Mouse (Mus musculus): Measurements from ENCODE around the gene Fanci. TPM values are rescaled to one million over a fixed set of nuclear protein-coding genes. Genes with fewer than 3 reads are reported as not detected.

Fanci gene
- polyA plus RNA-seq, 1 experiment = 7.3 TPM

GRCm38 (mm10) chr7:79395186-79395585 is 3.5 kb downstream of the Fanci start:
- Histone ChIP-seq H3K36me3 (ENCODE audit: control insufficient read depth, insufficient read depth, low read length) (no peaks in the 10 kb centered on the region), H3K4me3 (ENCODE audit: control insufficient read depth, low read depth, low read length) (no peak overlapping the region), H3K27ac (ENCODE audit: control insufficient read depth, insufficient read depth, low read depth, low read length) (no peak overlapping the region), H3K4me1 (ENCODE audit: control insufficient read depth, insufficient read depth, low read length) (peaks cover 9% of the 10 kb centered on the region), H3K27me3 (ENCODE audit: control insufficient read depth, insufficient read depth, low read length) (no peaks in the 10 kb centered on the region)
- TF ChIP-seq CTCF (IDR thresholded peaks at IDR 0.05; ENCODE audit: control insufficient read depth, insufficient read depth, insufficient replicate concordance, low read depth, low read length) = no peak
- TF ChIP-seq POLR2A (IDR thresholded peaks at IDR 0.05; ENCODE audit: control insufficient read depth, low read depth, low read length) = no peak

- H3K4me3 ChIP-seq (ENCODE audit: control insufficient read depth, low read depth, low read length) = no peak overlapping the region
- TF ChIP-seq POLR2A (IDR thresholded peaks at IDR 0.05; ENCODE audit: control insufficient read depth, low read depth, low read length) (no peak), CTCF (IDR thresholded peaks at IDR 0.05; ENCODE audit: control insufficient read depth, insufficient read depth, insufficient replicate concordance, low read depth, low read length) (no peak)
- no peak overlapping the region for H3K27ac ChIP-seq (ENCODE audit: control insufficient read depth, insufficient read depth, low read depth, low read length)
Measured at GRCm38 (mm10) chr7:79397446-79397963, 5.8 kb downstream of the Fanci start.

GRCm38 (mm10) chr7:79398426-79398825 is 6.7 kb downstream of the Fanci start:
- TF ChIP-seq POLR2A (IDR thresholded peaks at IDR 0.05; ENCODE audit: control insufficient read depth, low read depth, low read length) (no peak), CTCF (IDR thresholded peaks at IDR 0.05; ENCODE audit: control insufficient read depth, insufficient read depth, insufficient replicate concordance, low read depth, low read length) (no peak)
- Histone ChIP-seq H3K27me3 (ENCODE audit: control insufficient read depth, insufficient read depth, low read length) (no peaks in the 10 kb centered on the region), H3K4me1 (ENCODE audit: control insufficient read depth, insufficient read depth, low read length) (no peaks in the 10 kb centered on the region), H3K36me3 (ENCODE audit: control insufficient read depth, insufficient read depth, low read length) (no peaks in the 10 kb centered on the region), H3K4me3 (ENCODE audit: control insufficient read depth, low read depth, low read length) (no peak overlapping the region), H3K27ac (ENCODE audit: control insufficient read depth, insufficient read depth, low read depth, low read length) (no peak overlapping the region)

More at GRCm38 (mm10) chr7:79397446-79397963, 5.8 kb downstream of the Fanci start:
- Histone ChIP-seq H3K27me3 (ENCODE audit: control insufficient read depth, insufficient read depth, low read length) (no peaks in the 10 kb centered on the region), H3K36me3 (ENCODE audit: control insufficient read depth, insufficient read depth, low read length) (no peaks in the 10 kb centered on the region), H3K4me1 (ENCODE audit: control insufficient read depth, insufficient read depth, low read length) (peaks cover 5% of the 10 kb centered on the region)

- Histone ChIP-seq H3K27ac (ENCODE audit: control insufficient read depth, insufficient read depth, low read depth, low read length) (no peak overlapping the region), H3K4me3 (ENCODE audit: control insufficient read depth, low read depth, low read length) (no peak overlapping the region), H3K36me3 (ENCODE audit: control insufficient read depth, insufficient read depth, low read length) (no peaks in the 10 kb centered on the region), H3K27me3 (ENCODE audit: control insufficient read depth, insufficient read depth, low read length) (no peaks in the 10 kb centered on the region), H3K4me1 (ENCODE audit: control insufficient read depth, insufficient read depth, low read length) (no peaks in the 10 kb centered on the region)
- no peak for TF ChIP-seq POLR2A (IDR thresholded peaks at IDR 0.05; ENCODE audit: control insufficient read depth, low read depth, low read length)
- no peak for TF ChIP-seq CTCF (IDR thresholded peaks at IDR 0.05; ENCODE audit: control insufficient read depth, insufficient read depth, insufficient replicate concordance, low read depth, low read length)
Measured at GRCm38 (mm10) chr7:79398971-79399370, 7.2 kb downstream of the Fanci start.

- H3K36me3 ChIP-seq (ENCODE audit: control insufficient read depth, insufficient read depth, low read length) = no peaks in the 10 kb centered on the region
- no peak for TF ChIP-seq POLR2A (IDR thresholded peaks at IDR 0.05; ENCODE audit: control insufficient read depth, low read depth, low read length)
- TF ChIP-seq CTCF (IDR thresholded peaks at IDR 0.05; ENCODE audit: control insufficient read depth, insufficient read depth, insufficient replicate concordance, low read depth, low read length) = no peak
- no peak overlapping the region for H3K27ac ChIP-seq (ENCODE audit: control insufficient read depth, insufficient read depth, low read depth, low read length)
Measured at GRCm38 (mm10) chr7:79400296-79400695, 8.6 kb downstream of the Fanci start.

GRCm38 (mm10) chr7:79414449-79415375 is 23.0 kb downstream of the Fanci start:
- Histone ChIP-seq H3K4me3 (ENCODE audit: control insufficient read depth, low read depth, low read length) (no peak overlapping the region), H3K36me3 (ENCODE audit: control insufficient read depth, insufficient read depth, low read length) (no peaks in the 10 kb centered on the region; the same call in 1 of the 2 replicates), H3K27ac (ENCODE audit: control insufficient read depth, insufficient read depth, low read depth, low read length) (no peak overlapping the region), H3K4me1 (ENCODE audit: control insufficient read depth, insufficient read depth, low read length) (no peaks in the 10 kb centered on the region), H3K27me3 (ENCODE audit: control insufficient read depth, insufficient read depth, low read length) (no peaks in the 10 kb centered on the region)
- TF ChIP-seq POLR2A (IDR thresholded peaks at IDR 0.05; ENCODE audit: control insufficient read depth, low read depth, low read length) (no peak), CTCF (IDR thresholded peaks at IDR 0.05; ENCODE audit: control insufficient read depth, insufficient read depth, insufficient replicate concordance, low read depth, low read length) (no peak)

More at GRCm38 (mm10) chr7:79400296-79400695, 8.6 kb downstream of the Fanci start:
- H3K27me3 ChIP-seq (ENCODE audit: control insufficient read depth, insufficient read depth, low read length) = no peaks in the 10 kb centered on the region
- H3K4me1 ChIP-seq (ENCODE audit: control insufficient read depth, insufficient read depth, low read length) = no peaks in the 10 kb centered on the region
- no peak overlapping the region for H3K4me3 ChIP-seq (ENCODE audit: control insufficient read depth, low read depth, low read length)

- no peak overlapping the region for H3K4me3 ChIP-seq (ENCODE audit: control insufficient read depth, low read depth, low read length)
- H3K27me3 ChIP-seq (ENCODE audit: control insufficient read depth, insufficient read depth, low read length) = no peaks in the 10 kb centered on the region
- H3K4me1 ChIP-seq (ENCODE audit: control insufficient read depth, insufficient read depth, low read length) = no peaks in the 10 kb centered on the region
- H3K36me3 ChIP-seq (ENCODE audit: control insufficient read depth, insufficient read depth, low read length) = no peaks in the 10 kb centered on the region; the same call in 1 of the 2 replicates
- H3K27ac ChIP-seq (ENCODE audit: control insufficient read depth, insufficient read depth, low read depth, low read length) = no peak overlapping the region
- TF ChIP-seq POLR2A (IDR thresholded peaks at IDR 0.05; ENCODE audit: control insufficient read depth, low read depth, low read length) (no peak), CTCF (IDR thresholded peaks at IDR 0.05; ENCODE audit: control insufficient read depth, insufficient read depth, insufficient replicate concordance, low read depth, low read length) (no peak)
Measured at GRCm38 (mm10) chr7:79419950-79420349, 28.2 kb downstream of the Fanci start.
